Mouse (Mus musculus) CH12.LX (cell line): ENCODE measurements around the gene Bach2.

Experiments
- CTCF ChIP-seq, 2 experiments: IDR thresholded peaks in 1 of 2; conservative IDR thresholded peaks in 1 of 2; 2 replicates each; pipeline ENCODE4 v1.5.1; 2011 to 2012; ENCODE audit warnings: low read depth in 2 of 2, low read length in 2 of 2, improper control_type of control experiment in 1 of 2, inconsistent platforms in 1 of 2, mild to moderate bottlenecking in 1 of 2, moderate library complexity in 1 of 2
- E2F4 ChIP-seq: IDR thresholded peaks from 2 replicates; pipeline ENCODE4 v1.6.1; 2011; ENCODE audit warnings: low read depth, low read length, improper control_type of control experiment; ENCODE audit not compliant: insufficient replicate concordance
- ELF1 ChIP-seq: IDR thresholded peaks from 2 replicates; pipeline ENCODE4 v1.6.1; 2014; ENCODE audit warnings: low read depth, mild to moderate bottlenecking, inconsistent platforms, low read length, improper control_type of control experiment
- MAFK ChIP-seq: IDR thresholded peaks from 2 replicates; pipeline ENCODE4 v1.6.1; 2011; ENCODE audit warnings: low read length, improper control_type of control experiment; ENCODE audit not compliant: insufficient replicate concordance
- POLR2A ChIP-seq: IDR thresholded peaks from 2 replicates; pipeline ENCODE4 v1.6.1; 2011; ENCODE audit warnings: low read depth, mild to moderate bottlenecking, improper control_type of control experiment, low read length

DNA sequence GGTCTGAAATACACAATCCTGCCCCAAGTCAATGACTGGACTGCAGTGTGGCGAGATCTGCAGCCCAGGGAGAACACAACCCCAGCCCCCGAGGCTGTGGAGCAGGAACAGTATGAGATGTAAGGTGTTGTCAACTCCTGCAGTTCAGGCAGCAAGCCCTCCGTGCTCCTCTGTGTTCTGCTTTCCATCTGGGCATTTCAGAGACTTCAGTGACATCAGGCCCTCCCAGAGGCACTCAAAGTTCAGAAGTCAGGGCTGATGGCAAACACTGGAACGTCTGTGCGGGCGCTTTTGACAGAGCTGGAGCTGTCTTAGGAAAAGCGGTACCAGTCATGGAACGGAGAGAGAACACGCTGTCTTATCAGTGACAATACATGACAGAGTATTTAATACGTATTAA, 4.9 kb downstream of the Bach2 start:
- TF ChIP-seq MAFK, result no peak
- no peak for TF ChIP-seq CTCF (conservative IDR thresholded peaks at IDR 0.05 in 1 of 2, IDR thresholded peaks at IDR 0.05 in 1 of 2; ENCODE audit: low read depth in 2 of 2, low read length in 2 of 2)
- TF ChIP-seq E2F4, result no peak
- TF ChIP-seq POLR2A, result no peak
- no peak for TF ChIP-seq ELF1
